Mouse (Mus musculus) lung, embryonic 16.5 days (tissue): ENCODE results near the gene Ctdspl. TPM values are rescaled to one million over a fixed set of nuclear protein-coding genes. Genes with fewer than 3 reads are reported as not detected.

ENCODE experiments used
- ATAC-seq: fragments of 200-750 bp; cut with Nextera tagmentation; 2 replicates; pipeline ENCODE4 v1.8.0; 2017; ENCODE audit warnings: low read depth, mild to moderate bottlenecking, moderate library complexity
- H3K27ac ChIP-seq: fragments of 300-500 bp; sonication (generic); 2 replicates; pipeline ENCODE4 v1.5.1; 2014; ENCODE audit warnings: mild to moderate bottlenecking, control low read depth, low read length
- H3K27me3 ChIP-seq: fragments of 300-500 bp; sonication (generic); 2 replicates; pipeline ENCODE4 v1.6.1; 2014; ENCODE audit warnings: low read depth, low read length, mixed read lengths; ENCODE audit not compliant: control insufficient read depth, insufficient read depth
- H3K36me3 ChIP-seq: fragments of 300-500 bp; sonication (generic); 2 replicates; pipeline ENCODE4 v1.6.1; 2014; ENCODE audit warnings: low read length; ENCODE audit not compliant: control insufficient read depth, insufficient read depth
- H3K4me1 ChIP-seq: fragments of 300-500 bp; sonication (generic); replicated peaks from 2 replicates; pipeline ENCODE4 v1.6.1; 2014; ENCODE audit warnings: low read length, mixed read lengths; ENCODE audit not compliant: control insufficient read depth, insufficient read depth
- H3K4me2 ChIP-seq: fragments of 300-500 bp; sonication (generic); 2 replicates; pipeline ENCODE4 v1.6.1; 2014; ENCODE audit warnings: low read depth, low read length, control low read depth
- H3K4me3 ChIP-seq: fragments of 300-500 bp; sonication (generic); 2 replicates; pipeline ENCODE4 v1.5.1; 2014; ENCODE audit warnings: mild to moderate bottlenecking, low read length, control low read depth
- H3K9ac ChIP-seq: fragments of 300-500 bp; sonication (generic); 2 replicates; pipeline ENCODE4 v1.6.1; 2014; ENCODE audit warnings: low read length, control low read depth
- H3K9me3 ChIP-seq: fragments of 300-500 bp; sonication (generic); 2 replicates; pipeline ENCODE4 v1.6.1; 2016; ENCODE audit warnings: low read length; ENCODE audit not compliant: control insufficient read depth
- whole genome bisulfite sequencing: fragments of 180-500 bp; shearing (Covaris S2); extraction: QIAGEN DNeasy Blood & Tissue Kit; methylation state at CpG from one replicate; pipeline ENCODE4 v1.1.7; 2014; 5-methylcytosine and 5-hydroxymethylcytosine counted together
- polyA plus RNA-seq: library from polyadenylated mRNA; unstranded; fragments of >200 nt; fragmentation: Nextera tagmentation; extraction: Ambion mirVana; gene quantifications from 2 replicates; pipeline ENCODE4 v1.2.1, GENCODE M21; 2015

Ctdspl gene
- polyA plus RNA-seq, 1 experiment from 2014 or later, result 23.3 TPM

- Histone ChIP-seq H3K27ac (peak overlapping the region; percentile 77), H3K9ac (no peak overlapping the region)
- ATAC-seq, result no peak
Measured at GRCm38 (mm10) chr9:119025263-119025662, 99.0 kb downstream of the Ctdspl start.

GRCm38 (mm10) chr9:119025832-119026331, 99.6 kb downstream of the Ctdspl start:
- no peak overlapping the region for H3K4me3 ChIP-seq
- peaks cover 10% of the 10 kb centered on the region; the same call in 1 of the 2 replicates for H3K4me1 ChIP-seq
- ATAC-seq, result peak; percentile 56
- H3K27me3 ChIP-seq, result no peaks in the 10 kb centered on the region
- peaks cover 4% of the 10 kb centered on the region; the same call in 1 of the 2 replicates for H3K36me3 ChIP-seq
- 83% methylated on average over 7 of the region's 7 CpGs for WGBS
- no peak overlapping the region for H3K27ac ChIP-seq
- H3K9ac ChIP-seq, result no peak overlapping the region
- H3K9me3 ChIP-seq, result no peaks in the 10 kb centered on the region
- no peak overlapping the region for H3K4me2 ChIP-seq

More at GRCm38 (mm10) chr9:119025263-119025662, 99.0 kb downstream of the Ctdspl start:
- Histone ChIP-seq H3K4me2 (no peak overlapping the region), H3K4me3 (no peak overlapping the region), H3K4me1 (peaks cover 10% of the 10 kb centered on the region; the same call in 1 of the 2 replicates), H3K9me3 (no peaks in the 10 kb centered on the region), H3K27me3 (no peaks in the 10 kb centered on the region), H3K36me3 (peaks cover 4% of the 10 kb centered on the region; the same call in 1 of the 2 replicates)
- whole genome bisulfite sequencing, result 61% methylated on average over 6 of the region's 6 CpGs

- no peak for ATAC-seq
- H3K9me3 ChIP-seq, result no peaks in the 10 kb centered on the region
- no peak overlapping the region for H3K27ac ChIP-seq
- H3K27me3 ChIP-seq, result no peaks in the 10 kb centered on the region
- peaks cover 4% of the 10 kb centered on the region; the same call in 1 of the 2 replicates for H3K36me3 ChIP-seq
- H3K4me2 ChIP-seq, result no peak overlapping the region
- whole genome bisulfite sequencing, result 84% methylated on average over 7 of the region's 7 CpGs
- no peak overlapping the region for H3K9ac ChIP-seq
- no peak overlapping the region for H3K4me3 ChIP-seq
- H3K4me1 ChIP-seq, result peaks cover 17% of the 10 kb centered on the region
Measured at GRCm38 (mm10) chr9:119027337-119027736, 101.1 kb downstream of the Ctdspl start.

- Histone ChIP-seq H3K27me3 (no peaks in the 10 kb centered on the region), H3K4me3 (no peak overlapping the region), H3K27ac (no peak overlapping the region), H3K36me3 (peaks cover 4% of the 10 kb centered on the region), H3K9me3 (no peaks in the 10 kb centered on the region), H3K4me2 (no peak overlapping the region), H3K4me1 (peaks cover 18% of the 10 kb centered on the region), H3K9ac (no peak overlapping the region)
- no peak for ATAC-seq
- WGBS, result 91% methylated on average over 27 of the region's 27 CpGs
Measured at GRCm38 (mm10) chr9:119028226-119029195, 102.3 kb downstream of the Ctdspl start.

GRCm38 (mm10) chr9:119029568-119029967, 103.3 kb downstream of the Ctdspl start:
- Histone ChIP-seq H3K36me3 (peaks cover 12% of the 10 kb centered on the region), H3K9me3 (no peaks in the 10 kb centered on the region), H3K27ac (no peak overlapping the region), H3K4me2 (no peak overlapping the region), H3K4me1 (peaks cover 18% of the 10 kb centered on the region), H3K9ac (no peak overlapping the region), H3K27me3 (no peaks in the 10 kb centered on the region), H3K4me3 (no peak overlapping the region)
- WGBS, result 53% methylated on average over 7 of the region's 7 CpGs
- peak; percentile 45; the same call in 1 of the 2 replicates for ATAC-seq

GRCm38 (mm10) chr9:119031038-119031437, 104.8 kb downstream of the Ctdspl start:
- Histone ChIP-seq H3K4me1 (peaks cover 11% of the 10 kb centered on the region), H3K27ac (no peak overlapping the region), H3K4me3 (no peak overlapping the region), H3K27me3 (no peaks in the 10 kb centered on the region), H3K4me2 (no peak overlapping the region), H3K36me3 (peaks cover 17% of the 10 kb centered on the region), H3K9me3 (no peaks in the 10 kb centered on the region), H3K9ac (no peak overlapping the region)
- ATAC-seq, result no peak
- 83% methylated on average over 4 of the region's 4 CpGs for WGBS

- 0 out of 2 replicates have a peak overlapping the region, but pooled peaks have one; percentile 2 for H3K27ac ChIP-seq
- H3K9ac ChIP-seq, result peak overlapping the region; percentile 33; the same call in 1 of the 2 replicates
- H3K4me3 ChIP-seq, result no peak overlapping the region
- peaks cover 18% of the 10 kb centered on the region for H3K4me1 ChIP-seq
- H3K27me3 ChIP-seq, result no peaks in the 10 kb centered on the region
- no peaks in the 10 kb centered on the region for H3K9me3 ChIP-seq
- no peak overlapping the region for H3K4me2 ChIP-seq
- peaks cover 17% of the 10 kb centered on the region for H3K36me3 ChIP-seq
- 0 out of 2 replicates have a peak, but pooled peaks have one; percentile 23 for ATAC-seq
- WGBS, result 79% methylated on average over 14 of the region's 14 CpGs
Measured at GRCm38 (mm10) chr9:119031772-119032171, 105.5 kb downstream of the Ctdspl start.

GRCm38 (mm10) chr9:119032538-119032937, 106.3 kb downstream of the Ctdspl start:
- H3K4me3 ChIP-seq, result no peak overlapping the region
- no peak for ATAC-seq
- H3K9ac ChIP-seq, result no peak overlapping the region; the same call in 1 of the 2 replicates
- no peak overlapping the region for H3K27ac ChIP-seq
- WGBS, result 63% methylated on average over 9 of the region's 9 CpGs
- peaks cover 23% of the 10 kb centered on the region for H3K4me1 ChIP-seq
- H3K27me3 ChIP-seq, result no peaks in the 10 kb centered on the region
- no peaks in the 10 kb centered on the region for H3K9me3 ChIP-seq
- H3K36me3 ChIP-seq, result peaks cover 15% of the 10 kb centered on the region
- no peak overlapping the region for H3K4me2 ChIP-seq
